Mouse (Mus musculus): ENCODE data around the gene Pttg1ip. TPM values are rescaled to one million over a fixed set of nuclear protein-coding genes. Genes with fewer than 3 reads are reported as not detected.
A peak's percentile ranks its signal among the peaks of the same experiment; 100 is the strongest.

Pttg1ip gene
- polyA plus RNA-seq, 1 experiment = 237 TPM

GRCm38 (mm10) chr10:77626036-77626435 is 44.5 kb downstream of the Pttg1ip start:
- Histone ChIP-seq H3ac (ENCODE audit: control insufficient read depth, insufficient read length) (no peak overlapping the region), H3K4me2 (ENCODE audit: low read depth) (peak overlapping the region; percentile 51), H3K36me3 (ENCODE audit: control insufficient read depth, insufficient read depth) (no peaks in the 10 kb centered on the region), H3K4me3 (no peak overlapping the region), H3K27me3 (ENCODE audit: control insufficient read depth, insufficient read depth, insufficient read length) (no peaks in the 10 kb centered on the region), H3K79me2 (ENCODE audit: control insufficient read depth, insufficient read depth) (peaks cover 76% of the 10 kb centered on the region)
- TF ChIP-seq MYOD1 (IDR thresholded peaks at IDR 0.05; ENCODE audit: control insufficient read depth in 1 of 3, insufficient read length in 2 of 3, low read depth in 2 of 3) (peak in 2 of 3 experiments; percentile 17 to 23), MAX (IDR thresholded peaks at IDR 0.05; ENCODE audit: low read depth) (no peak), POLR2AphosphoS2 (IDR thresholded peaks at IDR 0.05; ENCODE audit: insufficient read length, low read depth) (peak; percentile 25), CEBPB (IDR thresholded peaks at IDR 0.05; ENCODE audit: insufficient read depth, poor library complexity, severe bottlenecking) (peak; percentile 33; the same call in 1 of the 2 replicates), SRF (IDR thresholded peaks at IDR 0.05; ENCODE audit: control insufficient read depth, insufficient read length, low read depth) (no peak), POLR2A (IDR thresholded peaks at IDR 0.05; ENCODE audit: insufficient read length, low read depth) (no peak)

GRCm38 (mm10) chr10:77626591-77626990 is 45.1 kb downstream of the Pttg1ip start:
- Histone ChIP-seq H3K79me2 (ENCODE audit: control insufficient read depth, insufficient read depth) (peaks cover 82% of the 10 kb centered on the region), H3K36me3 (ENCODE audit: control insufficient read depth, insufficient read depth) (no peaks in the 10 kb centered on the region), H3K4me3 (no peak overlapping the region), H3ac (ENCODE audit: control insufficient read depth, insufficient read length) (no peak overlapping the region), H3K4me2 (ENCODE audit: low read depth) (peak overlapping the region; percentile 10), H3K27me3 (ENCODE audit: control insufficient read depth, insufficient read depth, insufficient read length) (no peaks in the 10 kb centered on the region)
- TF ChIP-seq TCF12 (IDR thresholded peaks at IDR 0.05; ENCODE audit: insufficient read depth, poor library complexity, severe bottlenecking) = no peak

GRCm38 (mm10) chr10:77627497-77627896 is 46.0 kb downstream of the Pttg1ip start:
- Histone ChIP-seq H3K4me2 (ENCODE audit: low read depth) (no peak overlapping the region), H3K79me2 (ENCODE audit: control insufficient read depth, insufficient read depth) (peaks cover 91% of the 10 kb centered on the region), H3K27me3 (ENCODE audit: control insufficient read depth, insufficient read depth, insufficient read length) (no peaks in the 10 kb centered on the region), H3K4me3 (no peak overlapping the region), H3ac (ENCODE audit: control insufficient read depth, insufficient read length) (no peak overlapping the region), H3K36me3 (ENCODE audit: control insufficient read depth, insufficient read depth) (no peaks in the 10 kb centered on the region)
- TF ChIP-seq MYOD1 (IDR thresholded peaks at IDR 0.05; ENCODE audit: control insufficient read depth in 1 of 3, insufficient read length in 2 of 3, low read depth in 2 of 3) (no peak), E2F4 (IDR thresholded peaks at IDR 0.05; ENCODE audit: insufficient read depth) (no peak), TCF3 (IDR thresholded peaks at IDR 0.05; ENCODE audit: insufficient read length, low read depth) (no peak), POLR2A (IDR thresholded peaks at IDR 0.05; ENCODE audit: insufficient read length, low read depth) (no peak), REST (IDR thresholded peaks at IDR 0.05; ENCODE audit: insufficient read depth, insufficient read length) (no peak), MYOG (IDR thresholded peaks at IDR 0.05; ENCODE audit: control insufficient read depth in 1 of 3, insufficient read depth in 1 of 3, insufficient read length in 2 of 3, low read depth in 2 of 3) (no peak), TCF12 (IDR thresholded peaks at IDR 0.05; ENCODE audit: insufficient read depth, poor library complexity, severe bottlenecking) (no peak), POLR2AphosphoS2 (IDR thresholded peaks at IDR 0.05; ENCODE audit: insufficient read length, low read depth) (peak; percentile 38), CEBPB (IDR thresholded peaks at IDR 0.05; ENCODE audit: insufficient read depth, poor library complexity, severe bottlenecking) (no peak)

GRCm38 (mm10) chr10:77629163-77629562 is 47.6 kb downstream of the Pttg1ip start:
- H3K4me2 ChIP-seq (ENCODE audit: low read depth) = no peak overlapping the region
- no peak overlapping the region for H3ac ChIP-seq (ENCODE audit: control insufficient read depth, insufficient read length)
- peaks cover 10% of the 10 kb centered on the region for H3K36me3 ChIP-seq (ENCODE audit: control insufficient read depth, insufficient read depth)
- H3K27me3 ChIP-seq (ENCODE audit: control insufficient read depth, insufficient read depth, insufficient read length) = no peaks in the 10 kb centered on the region
- TF ChIP-seq USF1 (IDR thresholded peaks at IDR 0.05; ENCODE audit: low read depth) (no peak), CEBPB (IDR thresholded peaks at IDR 0.05; ENCODE audit: insufficient read depth, poor library complexity, severe bottlenecking) (no peak), E2F4 (IDR thresholded peaks at IDR 0.05; ENCODE audit: insufficient read depth) (no peak), MYOD1 (IDR thresholded peaks at IDR 0.05; ENCODE audit: control insufficient read depth in 1 of 3, insufficient read length in 2 of 3, low read depth in 2 of 3) (no peak), TCF12 (IDR thresholded peaks at IDR 0.05; ENCODE audit: insufficient read depth, poor library complexity, severe bottlenecking) (no peak), SRF (IDR thresholded peaks at IDR 0.05; ENCODE audit: control insufficient read depth, insufficient read length, low read depth) (no peak), REST (IDR thresholded peaks at IDR 0.05; ENCODE audit: insufficient read depth, insufficient read length) (no peak), MYOG (IDR thresholded peaks at IDR 0.05; ENCODE audit: control insufficient read depth in 1 of 3, insufficient read depth in 1 of 3, insufficient read length in 2 of 3, low read depth in 2 of 3) (no peak), MAX (IDR thresholded peaks at IDR 0.05; ENCODE audit: low read depth) (no peak), TCF3 (IDR thresholded peaks at IDR 0.05; ENCODE audit: insufficient read length, low read depth) (no peak), POLR2AphosphoS2 (IDR thresholded peaks at IDR 0.05; ENCODE audit: insufficient read length, low read depth) (no peak), POLR2A (IDR thresholded peaks at IDR 0.05; ENCODE audit: insufficient read length, low read depth) (no peak)
- H3K79me2 ChIP-seq (ENCODE audit: control insufficient read depth, insufficient read depth) = peaks cover 95% of the 10 kb centered on the region
- H3K4me3 ChIP-seq = no peak overlapping the region

DNA sequence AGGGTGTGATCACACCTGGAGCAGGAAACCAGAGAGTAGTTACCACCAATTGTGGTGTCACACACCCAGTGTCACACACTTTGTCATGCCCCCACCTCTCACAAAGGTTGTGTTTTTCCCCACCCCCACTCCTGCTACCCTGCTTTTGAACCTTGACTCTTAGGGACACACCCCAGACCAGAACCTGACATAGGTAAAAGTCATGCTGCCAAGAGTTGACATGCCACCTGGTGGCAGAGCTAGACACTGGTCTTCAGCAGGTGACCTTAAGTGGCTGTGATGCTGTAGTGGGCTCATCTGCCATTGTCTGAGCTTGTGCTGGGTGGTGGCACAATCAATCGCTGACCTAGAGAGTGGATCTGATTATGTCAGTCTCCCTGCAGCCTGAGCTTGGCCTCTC is 48.5 kb downstream of the Pttg1ip start:
- Histone ChIP-seq H3ac (ENCODE audit: control insufficient read depth, insufficient read length) (no peak overlapping the region), H3K27me3 (ENCODE audit: control insufficient read depth, insufficient read depth, insufficient read length) (no peaks in the 10 kb centered on the region), H3K4me2 (ENCODE audit: low read depth) (no peak overlapping the region), H3K4me3 (no peak overlapping the region), H3K36me3 (ENCODE audit: control insufficient read depth, insufficient read depth) (peaks cover 10% of the 10 kb centered on the region), H3K79me2 (ENCODE audit: control insufficient read depth, insufficient read depth) (peaks cover 88% of the 10 kb centered on the region)
- TF ChIP-seq MYOG (IDR thresholded peaks at IDR 0.05; ENCODE audit: control insufficient read depth in 1 of 3, insufficient read depth in 1 of 3, insufficient read length in 2 of 3, low read depth in 2 of 3) (no peak), E2F4 (IDR thresholded peaks at IDR 0.05; ENCODE audit: insufficient read depth) (no peak), REST (IDR thresholded peaks at IDR 0.05; ENCODE audit: insufficient read depth, insufficient read length) (no peak), TCF3 (IDR thresholded peaks at IDR 0.05; ENCODE audit: insufficient read length, low read depth) (no peak), USF1 (IDR thresholded peaks at IDR 0.05; ENCODE audit: low read depth) (no peak), POLR2A (IDR thresholded peaks at IDR 0.05; ENCODE audit: insufficient read length, low read depth) (no peak), SRF (IDR thresholded peaks at IDR 0.05; ENCODE audit: control insufficient read depth, insufficient read length, low read depth) (no peak), MAX (IDR thresholded peaks at IDR 0.05; ENCODE audit: low read depth) (no peak), MYOD1 (IDR thresholded peaks at IDR 0.05; ENCODE audit: control insufficient read depth in 1 of 3, insufficient read length in 2 of 3, low read depth in 2 of 3) (no peak), POLR2AphosphoS2 (IDR thresholded peaks at IDR 0.05; ENCODE audit: insufficient read length, low read depth) (no peak), TCF12 (IDR thresholded peaks at IDR 0.05; ENCODE audit: insufficient read depth, poor library complexity, severe bottlenecking) (no peak), CEBPB (IDR thresholded peaks at IDR 0.05; ENCODE audit: insufficient read depth, poor library complexity, severe bottlenecking) (no peak)

All from myocyte (in vitro differentiated cells).